Mouse (Mus musculus) liver (tissue): ENCODE data around the gene Sgcb.
"Not testable (repeated sequence)": the region's sequence is repeated elsewhere in the genome, so short reads cannot be mapped to it uniquely, and the experiment has no call there.

ENCODE experiments used
- DNase-seq: peaks from one replicate; pipeline ENCODE4 v3.0.0-alpha.2; 2020; ENCODE audit warnings: mixed read lengths

Gene Sgcb

DNA sequence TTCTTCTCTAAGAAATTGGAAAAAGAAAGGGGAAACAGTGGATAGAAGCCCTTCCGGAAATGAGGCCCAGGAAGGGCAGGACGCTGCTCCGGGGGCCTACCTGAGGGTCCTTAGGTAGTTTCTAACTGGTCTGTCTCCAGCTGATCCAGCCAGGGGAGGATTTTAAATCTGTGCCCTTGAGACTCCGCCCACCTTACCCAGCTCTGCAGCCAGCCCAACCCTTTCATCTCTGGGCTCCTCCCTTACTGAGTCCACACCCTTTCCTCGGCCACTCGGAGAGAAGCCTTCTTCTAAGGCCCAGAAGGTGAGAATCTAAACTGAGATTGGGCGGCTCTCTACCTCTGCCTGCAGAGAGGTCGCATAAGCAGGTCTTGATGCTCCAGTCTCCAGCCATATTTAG is 15.3 kb downstream of the Sgcb start, which contains the start of gene Lrrc66:
TSS of gene Lrrc66 (minus strand) at position 236 of the 400 bp plus-strand sequence.
- no peak for DNase-seq

DNA sequence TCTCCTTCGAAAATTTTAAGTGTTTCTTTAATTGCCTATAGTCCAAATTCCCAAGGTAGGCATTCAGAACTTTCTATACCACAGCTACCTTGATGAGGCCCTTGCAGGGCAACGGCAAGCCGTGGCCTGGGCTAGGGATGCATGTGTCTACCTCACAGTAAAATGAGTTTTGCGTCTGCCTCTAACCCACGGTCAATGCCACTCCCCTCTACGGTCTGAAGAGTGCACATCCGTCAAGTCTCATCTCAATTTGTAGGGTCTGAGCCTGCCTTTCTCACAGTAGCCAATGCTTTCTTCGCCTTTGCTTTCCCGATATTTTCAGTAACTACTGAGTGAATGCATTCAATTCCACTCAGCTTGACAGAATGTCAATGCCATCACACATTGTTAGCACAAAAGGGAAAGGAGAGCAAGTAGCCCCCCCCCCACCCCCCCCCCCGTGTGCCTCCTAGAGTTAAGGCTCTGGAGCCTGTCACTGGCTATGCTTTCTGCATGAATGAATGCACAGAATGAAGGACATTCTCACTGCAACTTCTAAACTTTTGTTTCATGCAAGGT is 16.5 kb downstream of the Sgcb start:
- no peak for DNase-seq

DNA sequence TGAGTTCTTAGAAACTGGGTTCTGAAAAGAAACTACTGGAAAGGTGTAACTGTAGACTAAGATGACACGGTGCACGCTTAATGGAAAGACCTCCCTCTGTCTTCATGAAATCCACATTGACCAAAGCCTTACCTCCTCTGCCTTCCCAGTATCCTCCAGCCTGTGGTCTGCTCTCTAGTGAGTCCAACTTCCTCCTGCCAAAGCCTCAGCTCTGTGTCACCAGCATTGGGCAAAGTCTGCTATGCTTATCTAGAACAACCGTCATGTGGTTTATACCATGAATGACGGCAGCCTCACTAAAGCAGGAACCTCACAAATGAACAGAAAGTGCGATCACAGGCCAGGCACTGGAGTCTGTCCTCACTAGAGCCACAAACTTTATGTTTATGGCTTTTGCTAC is 17.4 kb downstream of the Sgcb start:
- DNase-seq, result peak; percentile 38

DNA sequence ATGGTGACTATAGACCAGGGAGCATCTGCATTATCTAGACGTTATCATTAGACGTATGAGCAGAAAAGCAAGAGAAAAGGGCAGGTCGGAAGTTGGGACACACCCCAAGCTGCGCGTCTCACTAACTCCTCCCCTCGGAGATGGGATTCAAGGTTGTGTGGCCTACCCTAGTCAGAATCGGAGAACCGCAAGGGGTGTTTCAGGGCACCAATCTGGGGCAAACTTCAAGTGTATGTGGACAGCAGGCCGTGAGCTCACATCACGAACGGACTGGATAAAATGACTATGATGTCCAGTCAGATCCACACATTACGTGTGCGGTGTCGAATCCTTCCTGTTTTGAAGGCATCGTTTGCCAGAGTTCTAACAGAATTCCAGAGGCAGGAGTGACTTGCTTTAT is 19.6 kb downstream of the Sgcb start:
- no peak for DNase-seq

DNA sequence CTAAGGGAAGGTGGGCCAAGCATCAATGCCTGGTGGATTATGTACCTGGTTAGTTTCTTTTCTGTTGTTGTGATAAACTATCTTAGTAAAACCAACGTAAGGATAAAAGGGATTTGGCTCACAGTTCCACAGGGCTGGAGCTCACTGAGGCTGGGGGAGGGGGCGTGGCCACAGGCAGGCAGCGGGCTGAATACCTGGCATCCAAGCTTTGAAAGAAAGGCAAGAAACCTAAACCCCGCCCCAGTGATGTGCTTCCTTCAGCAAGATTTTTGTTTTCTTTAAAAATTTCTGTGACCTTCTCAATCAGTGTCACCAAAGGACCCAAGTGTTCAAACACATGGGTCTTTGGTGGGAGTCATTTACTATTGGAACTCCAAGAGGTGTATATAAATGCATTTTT is 20.0 kb downstream of the Sgcb start:
- DNase-seq, result no peak

DNA sequence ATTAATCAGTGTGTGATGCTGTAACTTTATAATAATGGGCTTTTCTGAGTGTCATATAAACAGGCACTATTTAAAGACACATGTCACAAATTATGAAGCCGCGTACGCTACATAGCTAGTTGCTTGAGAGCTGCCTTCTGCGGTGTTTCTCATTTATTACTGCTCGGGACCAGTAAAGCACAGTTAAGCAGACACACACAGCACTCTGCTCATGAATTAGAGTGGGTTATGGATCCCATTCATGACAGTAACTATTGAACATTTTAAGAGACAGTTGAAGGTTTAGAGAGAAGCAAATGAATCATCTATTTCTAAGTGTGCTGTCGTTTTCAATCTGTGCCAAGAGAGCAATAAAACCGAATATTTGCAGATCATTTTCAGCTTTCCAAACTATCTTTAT is 20.7 kb downstream of the Sgcb start:
- no peak for DNase-seq

DNA sequence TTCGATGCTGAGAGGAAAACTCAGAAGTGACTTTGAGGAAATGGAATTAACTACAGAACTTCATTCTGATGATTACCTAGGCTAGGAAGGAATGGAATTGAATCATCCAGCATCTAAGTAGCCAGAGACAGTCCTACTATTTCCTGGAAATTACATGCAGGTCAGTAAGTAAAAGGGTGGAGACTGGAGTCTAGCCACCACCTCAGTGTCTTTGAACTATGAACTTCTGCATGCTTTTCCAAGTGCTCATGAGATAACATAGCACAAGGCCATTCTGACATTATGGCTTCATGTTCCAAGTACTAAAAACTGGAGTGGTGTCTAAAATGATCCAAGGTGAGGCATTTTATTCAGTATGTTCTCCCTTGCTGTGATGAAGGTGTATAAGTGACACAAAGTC is 22.1 kb downstream of the Sgcb start:
- no peak for DNase-seq

DNA sequence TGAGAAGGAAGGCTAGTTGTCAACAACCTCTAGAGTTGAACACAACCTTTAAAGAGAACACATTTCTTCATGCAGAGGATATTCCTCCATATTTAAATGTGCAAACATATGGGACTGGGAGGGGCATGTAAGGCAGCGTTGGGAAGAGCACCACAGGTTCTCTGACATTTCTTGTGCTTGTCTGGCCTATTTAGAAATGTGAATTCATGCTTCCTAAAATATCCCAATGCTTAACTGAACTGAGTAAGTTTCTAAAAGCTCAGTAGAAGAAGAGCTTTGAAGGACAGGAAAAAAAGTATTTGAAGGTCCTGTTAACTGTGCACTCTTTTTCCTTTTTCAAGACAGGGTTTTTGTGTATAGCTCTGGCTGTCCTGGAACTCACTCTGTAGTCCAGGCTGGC is 28.6 kb downstream of the Sgcb start:
- no peak for DNase-seq

DNA sequence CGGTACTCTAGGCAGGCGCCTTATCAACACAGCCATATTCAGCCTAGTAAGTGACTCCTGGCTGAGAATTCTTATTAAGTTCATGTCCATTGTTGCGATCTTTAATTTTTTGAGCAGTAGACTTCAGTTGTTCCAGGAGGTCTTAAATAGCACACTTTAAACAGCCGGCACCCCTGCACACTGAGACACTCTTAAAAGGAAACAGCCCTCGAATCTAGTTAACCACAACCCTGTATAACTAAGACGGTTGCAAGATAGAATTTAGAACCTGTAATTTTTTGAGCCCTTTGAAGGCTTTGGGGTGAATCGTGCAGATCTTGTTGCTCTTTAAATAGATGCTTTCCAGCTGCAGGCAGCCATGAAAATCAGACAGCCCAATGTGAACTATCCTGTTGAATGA is 32.4 kb downstream of the Sgcb start:
- DNase-seq, result no peak

DNA sequence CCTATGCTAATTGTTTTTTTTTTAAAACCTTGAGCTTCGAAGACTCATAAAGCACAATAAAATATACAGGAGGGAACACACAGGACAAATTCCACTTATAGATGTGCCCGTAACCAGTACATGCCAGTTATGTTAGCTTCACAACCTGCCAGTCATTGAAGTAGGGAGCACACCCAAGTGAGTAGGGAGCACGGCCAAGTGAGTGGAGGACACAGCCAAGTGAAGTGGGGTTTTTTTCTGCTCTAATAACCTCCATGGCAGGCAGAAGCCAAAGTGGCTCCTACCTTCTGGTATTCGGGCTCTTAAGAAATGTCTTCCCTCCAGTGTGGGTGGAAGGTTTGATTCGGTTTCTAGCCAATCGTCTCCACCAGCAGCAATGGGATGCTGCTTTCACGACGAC is 34.3 kb downstream of the Sgcb start:
- DNase-seq, result no peak

DNA sequence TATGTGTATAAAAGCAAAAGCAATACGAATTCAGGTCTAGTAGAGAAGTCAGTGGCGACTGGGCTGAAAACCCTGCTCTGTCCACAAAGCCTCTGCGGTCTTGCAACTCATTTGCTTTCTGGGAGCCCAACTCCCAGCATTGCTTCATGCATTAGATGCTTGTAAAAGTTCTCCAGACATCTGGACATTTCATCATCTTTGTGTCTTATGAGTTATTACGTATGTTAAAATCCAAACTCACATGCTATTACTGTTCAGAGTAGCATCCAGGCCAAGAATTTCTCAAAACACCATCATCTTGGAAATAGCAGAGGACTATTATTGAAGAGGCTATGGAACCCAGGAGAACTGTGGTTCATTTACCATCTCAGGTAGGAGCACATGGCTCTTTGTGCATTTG is 36.5 kb downstream of the Sgcb start:
- DNase-seq, result no peak

DNA sequence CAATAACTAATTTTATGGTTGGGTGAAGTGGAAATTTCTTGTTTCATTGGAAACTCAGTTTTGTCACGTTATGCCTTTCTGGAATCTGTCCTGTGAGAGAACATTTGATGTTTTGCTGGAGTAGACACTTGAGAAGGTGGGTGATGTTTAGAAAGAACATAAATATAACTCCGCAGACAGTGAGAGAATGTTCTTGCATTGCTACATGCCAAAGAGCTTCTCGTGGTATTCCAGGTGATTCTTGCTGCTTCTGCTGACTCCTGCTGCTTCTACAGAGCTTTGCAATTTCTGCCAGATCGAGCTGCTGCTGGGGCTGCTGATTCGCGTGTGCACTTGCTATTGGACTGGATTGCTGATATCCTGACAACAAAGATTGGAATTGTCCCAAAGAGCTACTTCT is 42.6 kb downstream of the Sgcb start:
- DNase-seq, result no peak

DNA sequence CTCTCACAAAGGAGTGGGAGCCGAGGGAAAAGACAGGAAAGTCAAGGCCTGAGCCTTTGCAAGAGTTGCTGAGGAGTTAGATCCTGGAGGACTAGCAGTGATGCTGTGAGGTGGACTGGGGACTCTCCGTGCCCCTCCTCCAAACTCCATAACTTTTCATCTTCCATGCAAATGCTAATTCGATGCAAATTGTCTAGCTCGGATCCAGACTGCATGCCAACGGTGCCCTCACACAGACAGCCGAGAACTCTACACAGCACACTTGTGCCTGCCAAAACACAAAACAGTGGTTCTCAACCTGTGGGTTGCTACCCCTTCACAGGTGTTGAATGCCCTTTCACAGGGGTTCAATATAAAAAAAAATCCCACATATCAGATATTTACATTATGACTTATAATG is 43.0 kb downstream of the Sgcb start:
- DNase-seq, result no peak

DNA sequence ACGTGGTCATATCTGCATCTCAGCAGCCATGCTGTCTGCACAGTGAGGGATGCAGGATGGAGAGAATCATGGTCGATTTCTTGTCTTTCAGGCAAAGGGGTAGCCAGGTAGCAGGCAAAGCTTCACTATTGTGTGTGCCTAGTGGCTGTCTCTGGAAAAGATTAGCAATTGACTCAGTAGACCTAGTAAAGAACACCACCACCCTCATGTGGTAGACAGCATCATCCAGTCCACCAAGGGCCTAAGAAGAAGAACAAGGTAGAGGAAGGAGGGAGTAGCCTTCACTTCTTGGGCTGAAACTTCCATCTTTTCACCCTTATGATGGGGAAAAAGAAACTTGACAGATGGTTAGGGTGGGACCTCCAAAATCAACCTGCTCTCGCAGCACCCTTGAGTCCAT is 44.7 kb downstream of the Sgcb start:
- DNase-seq, result no peak

DNA sequence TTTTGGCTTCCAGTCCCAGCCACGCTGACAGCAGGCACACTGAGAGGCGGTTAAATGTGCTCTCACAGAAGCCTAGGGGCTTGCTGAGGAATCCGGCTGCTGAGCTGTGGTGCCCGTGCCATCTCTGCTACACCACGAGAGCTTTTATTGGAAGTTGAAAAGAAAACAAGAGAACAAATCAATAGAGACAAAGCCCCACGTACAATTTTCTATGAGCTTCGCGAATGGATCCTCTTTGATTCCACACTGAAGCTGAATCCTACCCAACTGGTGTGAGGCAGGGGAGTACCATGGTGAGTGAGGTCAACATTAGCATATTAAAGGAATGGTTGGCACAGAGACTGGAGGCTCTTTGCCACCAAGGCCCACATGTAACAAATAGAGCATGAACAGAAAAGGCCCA is 46.2 kb downstream of the Sgcb start:
- no peak for DNase-seq

DNA sequence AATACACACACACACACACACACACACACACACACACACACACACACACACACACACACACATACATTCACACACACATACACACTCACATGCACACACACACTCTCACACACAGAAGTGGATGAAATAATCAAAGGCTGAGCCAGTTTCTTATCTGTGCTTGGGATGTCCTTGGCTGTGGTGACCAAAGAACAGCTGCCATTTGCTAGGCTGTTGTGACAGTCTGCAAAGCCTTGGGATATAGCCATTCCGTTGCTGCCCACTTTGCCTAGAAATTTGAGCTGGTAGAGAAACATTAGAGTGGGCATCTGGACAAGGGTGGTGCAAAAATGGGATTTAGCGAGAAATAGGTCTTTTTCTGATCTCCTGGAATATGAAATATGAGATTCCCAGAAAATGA is 47.6 kb downstream of the Sgcb start:
- DNase-seq, result no peak

DNA sequence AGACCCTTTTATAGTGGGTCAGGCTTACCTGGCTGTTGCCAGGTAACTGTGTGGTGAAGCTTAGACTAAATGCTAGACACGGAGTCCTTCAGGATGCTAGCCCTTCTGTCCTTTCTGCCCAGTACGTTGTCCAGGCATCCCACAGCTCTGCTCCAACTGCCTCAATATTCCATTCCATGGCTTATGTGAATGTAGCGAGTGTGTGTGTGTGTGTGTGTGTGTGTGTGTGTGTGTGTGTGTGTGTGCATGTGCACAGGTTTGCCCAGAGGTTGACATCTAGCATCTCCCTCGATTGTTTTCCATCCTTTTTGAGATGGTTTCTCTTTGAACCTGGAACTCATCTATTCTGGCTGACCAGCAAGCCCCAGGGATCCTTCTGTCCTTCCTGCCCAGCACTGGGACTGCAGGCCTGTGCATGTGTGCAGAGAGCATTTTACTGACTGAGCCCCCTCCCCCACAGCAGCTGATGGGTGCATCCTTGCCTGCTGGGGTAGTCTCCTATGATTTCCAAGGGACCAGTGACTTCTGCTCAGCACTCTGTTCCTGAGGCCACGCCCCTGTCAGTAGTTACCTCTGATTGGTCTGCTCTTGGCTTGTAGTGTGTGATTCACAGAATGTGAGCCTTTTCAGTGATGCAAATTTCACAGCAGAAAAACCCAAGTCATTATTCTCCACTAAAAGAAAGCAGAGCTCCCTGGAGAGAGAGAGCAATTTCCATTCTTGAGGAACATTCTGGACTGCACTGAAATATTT is 48.5 kb downstream of the Sgcb start:
- no peak for DNase-seq

DNA sequence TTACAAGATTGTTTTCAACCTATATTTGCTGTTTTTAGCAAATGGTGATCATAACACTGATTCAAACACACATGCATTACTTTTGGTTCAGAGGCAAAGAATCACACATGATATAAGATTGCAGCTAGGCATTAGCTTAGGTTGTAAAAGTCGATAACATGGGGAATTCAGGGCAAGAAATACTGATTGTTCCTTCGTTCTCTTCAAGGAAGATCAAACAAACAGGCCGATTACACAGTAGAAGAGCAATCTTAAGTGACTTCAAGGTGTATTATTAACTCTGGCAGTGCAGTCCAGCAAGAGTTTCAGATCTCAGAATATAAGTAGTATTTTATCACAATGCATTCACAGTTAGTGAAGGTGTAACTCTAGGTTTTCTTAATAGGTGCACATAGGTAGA is 60.5 kb downstream of the Sgcb start:
- DNase-seq, result no peak

DNA sequence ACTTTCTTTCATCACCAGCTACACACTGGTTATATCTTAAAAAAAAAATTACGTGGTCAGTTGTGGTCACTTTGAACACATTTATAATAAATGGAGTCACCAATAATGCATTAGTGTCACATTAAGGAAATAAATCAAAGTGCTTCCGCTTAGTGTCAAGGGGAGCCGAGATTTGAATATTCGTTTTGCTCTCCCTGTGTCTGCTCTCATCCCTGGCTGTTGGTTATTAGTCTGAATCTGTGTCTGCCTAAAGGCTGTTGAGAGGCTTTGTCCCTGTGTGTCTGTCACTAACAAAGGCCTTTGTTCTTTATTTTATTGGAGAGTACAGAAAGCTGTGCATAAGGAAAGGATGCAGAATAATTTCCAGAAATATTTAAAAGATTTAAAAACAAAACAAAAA is 61.0 kb downstream of the Sgcb start:
- DNase-seq, result no peak

DNA sequence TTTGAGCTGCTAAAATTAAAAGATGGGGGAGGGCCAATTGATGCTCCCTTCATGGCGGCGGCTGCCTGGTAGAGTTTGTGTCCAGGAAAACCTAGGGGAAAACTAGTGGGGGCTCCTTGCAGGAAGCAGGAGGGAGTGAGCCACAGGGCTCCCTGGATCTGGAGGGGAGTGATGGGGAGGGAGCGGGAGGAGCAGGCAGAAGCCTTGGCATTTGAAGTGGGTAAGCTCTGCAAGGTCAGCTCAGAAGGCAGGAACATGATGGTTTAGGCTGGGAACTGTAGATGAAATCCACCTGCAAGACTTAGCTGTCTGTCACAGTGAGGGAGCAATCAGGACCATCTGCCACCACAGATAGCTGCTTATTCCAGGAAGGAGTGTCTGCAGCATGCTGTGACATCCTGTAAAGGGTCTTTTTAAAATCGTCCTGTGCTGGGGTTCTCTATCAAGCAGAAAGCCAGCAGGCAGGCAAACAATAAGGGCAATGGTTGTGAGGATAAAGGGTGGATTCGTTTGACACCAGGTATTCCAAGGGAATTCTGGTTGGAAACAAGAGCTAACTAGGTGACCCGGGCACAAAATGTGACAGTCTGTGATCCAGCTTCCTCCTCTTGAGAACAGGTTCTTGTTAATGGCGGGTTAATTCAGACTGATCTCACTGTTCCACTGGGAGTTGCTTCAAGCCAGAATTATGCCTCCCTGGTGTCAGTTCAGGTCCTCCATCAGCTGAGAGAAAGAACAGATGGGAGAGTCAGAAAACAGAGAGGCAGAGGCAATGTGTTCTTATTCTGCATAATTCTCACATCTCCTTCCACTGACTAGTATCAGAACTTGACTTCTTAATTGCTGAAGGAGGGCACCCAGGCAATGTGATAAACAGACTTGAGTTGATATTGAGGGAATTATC is 62.1 kb downstream of the Sgcb start:
- no peak for DNase-seq

DNA sequence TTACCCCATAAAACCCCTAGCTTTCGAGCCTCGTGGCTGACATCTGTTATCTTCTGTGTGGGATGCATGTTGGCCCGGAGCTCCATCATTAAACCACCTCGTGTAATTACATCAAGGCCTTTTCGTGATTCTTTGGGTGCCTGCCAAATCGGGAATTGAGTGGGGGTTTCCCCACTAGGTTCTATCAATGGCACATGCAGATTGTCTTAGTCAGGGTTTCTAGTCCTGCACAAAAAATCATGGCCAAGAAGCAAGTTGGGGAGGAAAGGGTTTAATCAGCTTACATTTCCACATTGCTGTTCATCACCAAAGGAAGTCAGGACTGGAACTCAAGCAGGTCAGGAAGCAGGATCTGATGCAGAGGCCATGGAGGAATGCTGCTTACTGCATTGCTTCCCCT is 63.6 kb downstream of the Sgcb start:
- DNase-seq, result not testable (repeated sequence)
